Mouse (Mus musculus): ENCODE measurements around the gene Prg3.

The Prg3 gene

DNA sequence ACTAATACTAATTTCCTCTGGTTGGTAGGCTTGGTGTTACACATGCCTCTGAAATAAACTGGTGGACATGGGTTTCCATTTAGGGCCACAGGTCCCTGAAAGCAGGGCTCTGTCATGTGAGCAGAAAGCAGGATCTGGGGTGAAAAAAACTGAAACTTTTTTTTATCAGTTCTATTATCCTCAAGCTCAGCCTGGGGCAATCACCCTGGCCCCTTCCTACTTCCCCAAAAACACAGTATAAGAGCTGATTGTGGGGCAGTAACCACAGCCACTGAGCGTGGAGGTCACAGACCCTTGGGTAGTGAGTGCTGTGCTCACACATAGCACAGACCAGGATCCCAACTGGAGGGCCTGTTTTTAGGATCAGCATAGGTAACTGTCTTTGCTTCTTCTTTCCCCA lies at the start of gene Prg3:
TSS of gene Prg3 (plus strand) at position 286 of the 400 bp plus-strand sequence.
- no peak for DNase-seq

DNA sequence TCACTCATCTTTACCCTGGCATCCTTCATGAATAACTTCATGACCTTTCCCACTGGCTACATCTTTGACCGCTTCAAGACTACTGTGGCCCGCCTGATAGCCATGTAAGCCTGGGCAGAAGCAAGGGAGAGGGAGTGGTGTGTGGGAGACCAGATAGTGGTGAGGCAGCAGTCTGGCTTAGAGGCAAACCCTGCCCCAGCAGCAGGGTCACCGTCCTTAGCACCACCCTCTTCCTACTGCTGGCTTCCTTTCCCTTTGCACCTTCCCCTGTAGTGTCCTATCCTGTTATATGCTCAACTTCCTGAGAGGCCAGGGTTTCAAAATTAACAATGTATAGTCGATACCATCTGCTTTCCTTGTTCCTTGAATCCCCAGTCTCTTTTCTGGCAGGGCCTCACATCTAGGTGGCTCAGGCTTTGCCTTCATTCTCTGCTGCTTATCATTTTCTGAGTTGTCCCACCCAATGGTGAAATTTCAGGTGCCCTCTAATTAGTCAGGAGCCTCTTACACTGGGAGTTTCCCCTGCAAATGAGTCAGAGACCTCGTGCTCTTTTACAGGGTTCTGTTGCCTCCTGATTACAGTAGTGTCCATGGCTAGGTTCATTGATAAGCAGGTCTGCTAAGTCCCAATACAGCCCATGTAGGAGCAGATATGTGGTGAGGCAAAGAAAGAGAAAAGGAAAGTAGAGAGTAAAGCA lies 49.6 kb upstream of the Prg3 start:
- DNase-seq, result peak; percentile 31

DNA sequence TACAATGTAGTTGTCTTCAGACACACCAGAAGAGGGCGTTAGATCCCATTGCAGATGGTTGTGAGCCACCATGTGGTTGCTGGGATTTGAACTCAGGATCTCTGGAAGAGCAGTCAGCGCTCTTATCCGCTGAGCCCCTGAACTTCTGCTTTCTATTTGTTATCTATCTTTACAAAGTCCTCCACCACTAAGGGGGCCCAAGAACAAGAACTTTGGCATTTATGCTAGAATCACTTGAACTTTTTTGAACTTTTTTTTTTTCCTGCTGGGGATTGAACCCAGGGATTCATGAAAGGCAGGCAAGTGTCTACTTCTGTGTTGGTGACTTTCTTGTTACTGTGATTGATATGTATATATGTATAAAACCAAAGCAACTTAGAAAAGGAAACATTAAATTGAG lies 48.7 kb upstream of the Prg3 start:
- DNase-seq, result no peak

DNA sequence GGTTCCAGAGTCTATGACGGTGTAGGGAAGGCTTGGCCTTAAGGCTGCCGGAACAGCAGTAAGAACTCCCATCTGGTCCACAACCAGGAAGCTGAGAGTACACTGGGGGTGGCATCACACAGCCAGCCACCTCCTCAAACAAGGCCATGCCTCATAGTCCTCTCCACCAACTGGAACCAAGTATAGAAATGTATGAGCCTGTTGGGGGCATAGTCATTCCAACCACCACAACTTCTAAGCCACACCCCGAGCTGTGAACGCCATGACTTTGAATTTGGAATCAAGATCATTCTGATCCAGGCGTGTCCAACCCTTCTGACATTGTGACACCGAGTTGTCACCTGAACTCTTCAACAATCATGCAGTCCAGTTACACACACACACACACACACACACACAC lies 48.3 kb upstream of the Prg3 start:
- DNase-seq, result no peak

DNA sequence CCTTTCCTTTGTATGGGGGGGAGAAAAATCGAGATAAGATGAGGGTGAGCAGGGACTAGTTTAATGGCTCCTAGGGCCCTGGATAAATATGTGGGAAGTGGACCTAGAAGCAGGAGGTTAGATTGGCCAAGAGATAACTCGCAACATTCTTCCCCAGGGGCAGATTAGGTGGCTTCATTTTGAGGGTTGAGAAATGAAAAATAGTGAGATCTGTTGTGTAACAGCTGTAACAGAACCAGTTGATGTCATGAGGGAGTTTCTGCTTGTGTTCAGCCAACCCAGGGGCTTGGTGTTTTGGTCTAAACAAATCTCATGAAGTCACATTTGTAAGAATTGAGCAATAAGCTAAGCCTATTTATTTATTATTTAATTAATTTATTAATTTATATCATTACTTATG lies 46.7 kb upstream of the Prg3 start:
- no peak for DNase-seq

DNA sequence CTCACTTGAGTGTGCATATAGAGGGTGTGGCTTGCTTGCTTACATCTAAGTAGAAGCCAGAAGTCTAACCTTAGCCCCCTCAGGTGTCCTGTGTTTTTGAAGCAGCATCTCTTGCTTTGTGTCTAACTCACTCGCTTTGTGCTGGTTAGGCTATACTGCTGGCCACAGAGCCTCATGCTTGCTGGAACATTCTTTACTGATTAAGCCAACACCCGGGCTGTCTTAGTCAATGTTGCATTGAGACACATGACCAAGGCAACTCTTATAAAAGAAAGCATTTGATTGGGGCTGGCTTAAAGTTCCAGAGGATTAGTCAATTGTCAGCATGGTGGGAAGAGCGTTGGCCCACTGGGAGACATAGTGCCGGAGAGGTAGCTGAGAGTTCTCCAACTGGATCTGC lies 46.2 kb upstream of the Prg3 start:
- no peak for DNase-seq

DNA sequence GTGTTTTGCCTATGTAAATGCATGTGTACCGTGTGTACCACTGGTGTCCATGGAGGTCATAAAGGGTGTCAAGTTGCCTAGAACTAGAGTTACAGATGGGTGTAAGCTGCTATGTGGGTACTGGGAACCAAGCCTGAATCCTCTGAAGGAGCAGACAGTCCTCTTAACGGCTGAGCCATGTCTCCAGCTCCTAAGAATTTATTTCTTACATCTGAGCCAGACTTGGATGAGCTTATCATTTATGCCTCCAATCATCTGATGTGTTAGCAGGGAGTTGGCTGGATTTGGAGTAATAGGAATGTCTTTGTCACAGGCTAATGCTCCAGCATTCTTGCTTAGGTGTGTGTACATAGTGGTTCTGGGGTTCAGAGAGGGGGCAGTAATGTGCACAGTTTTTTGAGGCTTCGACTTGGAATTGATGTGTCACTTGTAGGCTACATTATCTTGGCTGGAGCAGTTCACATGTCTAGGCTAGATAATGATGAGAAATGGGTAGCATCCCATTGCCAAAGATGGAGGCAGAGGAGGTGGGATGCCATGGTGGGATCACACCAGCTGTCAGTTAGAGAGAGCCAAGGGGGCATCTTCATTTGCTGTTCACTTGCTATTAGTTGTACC lies 40.8 kb upstream of the Prg3 start:
- no peak for DNase-seq

DNA sequence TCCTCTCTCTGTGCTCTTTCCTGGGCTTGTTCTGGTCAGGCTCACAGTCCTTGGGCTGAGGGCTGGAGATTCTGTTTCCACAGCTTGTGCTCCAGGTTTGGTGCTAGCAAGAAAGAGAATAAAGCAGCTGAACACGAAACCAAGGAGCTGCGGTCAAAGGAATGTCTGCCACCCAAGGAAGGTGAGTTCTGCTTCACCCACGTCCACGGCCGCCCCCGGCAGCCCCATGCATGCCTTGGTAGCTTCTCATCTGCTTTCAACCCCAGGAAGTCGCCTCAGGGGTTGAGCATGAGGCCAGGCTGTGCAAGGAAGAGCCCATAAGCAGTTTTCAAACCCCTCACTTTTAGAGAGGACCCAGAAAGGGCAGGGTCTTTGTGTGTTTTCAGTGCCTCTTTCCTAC lies 39.8 kb upstream of the Prg3 start:
- DNase-seq, result no peak

DNA sequence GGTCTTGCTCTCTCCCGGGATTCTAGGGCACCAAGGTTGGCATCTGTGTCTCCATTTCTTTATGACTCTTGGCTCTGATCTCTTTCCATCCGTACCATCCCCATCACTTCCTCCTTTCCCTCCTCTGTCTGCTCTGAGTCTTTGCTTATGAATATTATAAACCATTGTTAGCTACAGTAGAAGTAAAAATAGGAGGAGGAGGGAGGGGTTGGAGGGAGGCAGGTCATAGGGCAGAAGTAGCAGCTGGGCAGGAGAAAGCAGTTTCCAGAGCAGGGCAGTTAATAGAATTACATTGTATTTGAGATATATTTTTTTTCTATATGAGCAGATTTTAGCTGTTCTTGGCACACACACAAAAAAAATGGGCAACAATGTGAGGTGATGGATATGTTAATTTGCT lies 39.3 kb upstream of the Prg3 start:
- no peak for DNase-seq

DNA sequence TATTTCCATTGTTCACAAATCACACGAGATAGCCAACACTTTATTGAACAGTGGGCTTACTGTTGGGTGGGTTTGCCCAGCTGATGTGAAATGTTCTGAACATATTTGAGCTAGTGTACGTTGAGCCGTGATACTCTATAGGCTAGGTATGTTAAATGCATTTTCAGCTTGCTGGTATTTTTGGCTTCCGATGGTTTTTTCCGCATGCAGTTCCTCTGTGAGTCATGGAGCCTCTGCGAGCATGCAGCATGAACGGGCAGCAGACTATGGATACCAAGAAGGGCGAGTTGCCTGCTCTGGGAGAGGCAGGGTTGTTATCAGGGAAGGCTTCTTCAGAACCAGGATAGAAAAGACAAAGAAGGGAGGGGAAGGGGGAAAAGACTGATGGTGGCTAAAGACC lies 37.0 kb upstream of the Prg3 start:
- no peak for DNase-seq

DNA sequence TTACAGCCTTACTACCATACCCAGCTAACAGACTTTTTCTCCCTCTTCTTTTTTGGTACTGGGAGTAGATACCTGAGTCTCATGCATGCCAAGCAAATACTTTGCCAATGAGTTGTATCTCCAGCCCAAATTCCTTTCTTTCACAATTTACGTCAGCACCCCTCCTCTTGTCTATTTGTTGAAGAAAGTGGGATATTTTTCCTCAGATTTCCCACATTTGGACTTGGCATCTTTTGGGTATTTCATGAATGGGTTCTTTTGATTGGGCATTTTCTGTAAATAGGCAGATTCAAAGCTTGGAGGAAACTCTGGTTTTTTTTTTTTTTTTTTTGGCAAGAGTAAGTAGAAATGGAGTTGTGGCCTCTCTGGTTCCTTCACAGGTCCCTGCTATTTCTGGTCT lies 35.8 kb upstream of the Prg3 start:
- DNase-seq, result no peak

DNA sequence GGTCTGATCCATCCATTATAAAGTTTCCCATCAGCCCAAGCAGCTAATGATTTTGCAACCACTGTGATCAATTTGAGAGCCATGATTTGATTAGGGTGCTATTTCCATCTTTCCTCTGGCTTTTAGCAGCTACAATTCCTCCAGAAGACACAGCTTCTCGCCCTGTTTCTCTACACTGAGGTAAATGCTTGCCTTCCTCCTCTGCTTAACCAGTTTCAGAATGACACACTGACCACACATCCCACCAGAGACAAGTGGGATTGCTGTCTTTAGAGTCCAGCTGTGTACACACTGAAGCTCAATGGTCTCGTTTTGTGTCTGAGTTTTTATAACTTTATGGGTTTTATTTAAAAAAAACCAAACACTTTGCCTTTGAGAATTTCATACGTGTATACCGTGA lies 35.3 kb upstream of the Prg3 start:
- DNase-seq, result no peak

DNA sequence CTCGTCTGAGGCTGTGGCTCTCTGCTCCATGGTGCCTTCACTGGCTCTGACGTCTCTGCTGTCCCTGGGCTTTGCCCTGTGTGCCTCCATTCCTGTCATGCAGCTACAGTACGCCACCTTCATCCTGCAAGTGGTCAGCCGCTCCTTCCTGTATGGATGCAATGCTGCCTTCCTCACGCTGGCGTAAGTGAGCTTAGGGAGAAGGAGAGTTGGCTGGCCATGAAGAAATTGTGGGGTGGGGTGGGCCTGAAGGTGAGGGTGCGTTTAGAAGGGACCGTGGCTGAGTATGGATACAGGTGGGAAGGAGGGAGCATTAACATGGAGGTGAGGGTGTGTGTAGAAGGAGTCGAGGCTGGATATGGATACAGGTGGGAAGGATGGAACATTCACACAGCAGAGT lies 32.6 kb upstream of the Prg3 start:
- no peak for DNase-seq

DNA sequence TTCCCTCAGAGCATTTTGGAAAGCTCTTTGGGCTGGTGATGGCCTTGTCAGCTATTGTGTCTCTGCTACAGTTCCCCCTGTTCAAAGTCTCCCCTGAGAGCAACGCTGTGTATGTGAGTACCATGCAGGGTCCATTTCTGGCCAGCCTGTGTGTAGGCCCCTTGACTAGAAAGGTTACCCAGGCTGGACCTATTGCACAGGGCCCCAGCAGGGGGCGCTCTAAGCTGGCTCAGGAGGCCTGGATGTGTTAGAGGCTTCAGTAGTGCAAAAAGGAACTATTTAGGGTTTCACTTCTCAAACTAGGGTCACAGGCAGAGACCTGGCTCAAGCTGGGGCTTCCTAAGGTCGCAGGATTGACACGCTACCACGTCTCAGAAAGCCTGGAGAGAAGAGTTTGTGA lies 31.7 kb upstream of the Prg3 start:
- DNase-seq, result peak; percentile 48

DNA sequence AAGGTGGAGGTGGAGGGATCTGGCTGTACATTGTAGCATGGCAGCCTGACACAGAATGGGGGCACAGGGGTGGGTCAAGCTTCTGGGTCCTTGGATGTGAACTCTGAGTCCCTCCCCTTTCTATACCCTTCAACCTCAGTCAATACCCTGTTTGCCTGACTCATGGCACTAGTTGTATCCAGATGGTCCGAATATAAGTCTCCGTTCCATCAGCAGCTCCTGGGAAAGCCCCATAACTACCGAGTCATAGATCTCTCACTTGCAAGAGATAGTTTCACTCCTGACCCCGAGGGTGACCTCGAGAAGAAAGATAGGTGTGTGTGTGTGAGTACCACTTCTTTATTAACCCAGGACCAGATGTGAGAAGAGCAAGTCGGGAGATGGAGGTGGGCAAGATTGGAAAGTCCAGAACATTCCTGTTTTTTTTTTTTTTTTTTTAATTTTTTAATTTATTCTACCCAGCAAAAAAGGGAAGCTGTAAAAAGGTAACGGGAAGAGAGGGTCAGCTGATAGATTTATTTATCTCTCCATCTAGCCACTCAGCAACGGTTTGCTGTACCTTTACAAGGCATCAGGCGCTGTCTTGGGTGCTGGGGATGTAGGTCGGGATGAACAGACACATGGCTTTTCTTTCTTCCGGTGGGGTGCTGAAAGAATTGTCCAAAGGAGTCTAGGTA lies 29.3 kb upstream of the Prg3 start:
- no peak for DNase-seq

DNA sequence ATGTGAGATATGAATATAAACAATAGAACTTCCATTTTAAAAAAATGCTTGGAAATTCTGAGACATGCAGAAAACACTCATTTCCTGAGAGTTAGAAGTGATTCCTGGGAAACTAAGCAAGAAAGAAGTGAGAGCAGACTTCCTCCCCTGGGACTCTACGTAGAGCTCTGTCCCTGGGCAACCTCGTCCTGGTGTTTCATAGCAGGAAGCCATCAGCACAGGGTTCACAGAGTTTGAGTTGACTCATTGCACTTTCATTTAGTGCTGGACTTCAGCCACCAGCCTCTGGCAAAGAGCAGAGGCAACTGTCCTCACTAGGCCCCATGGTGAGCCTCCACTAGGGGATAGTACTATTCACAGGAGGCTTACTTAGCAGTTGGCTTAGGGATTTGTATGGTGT lies 26.7 kb upstream of the Prg3 start:
- DNase-seq, result peak; percentile 80

DNA sequence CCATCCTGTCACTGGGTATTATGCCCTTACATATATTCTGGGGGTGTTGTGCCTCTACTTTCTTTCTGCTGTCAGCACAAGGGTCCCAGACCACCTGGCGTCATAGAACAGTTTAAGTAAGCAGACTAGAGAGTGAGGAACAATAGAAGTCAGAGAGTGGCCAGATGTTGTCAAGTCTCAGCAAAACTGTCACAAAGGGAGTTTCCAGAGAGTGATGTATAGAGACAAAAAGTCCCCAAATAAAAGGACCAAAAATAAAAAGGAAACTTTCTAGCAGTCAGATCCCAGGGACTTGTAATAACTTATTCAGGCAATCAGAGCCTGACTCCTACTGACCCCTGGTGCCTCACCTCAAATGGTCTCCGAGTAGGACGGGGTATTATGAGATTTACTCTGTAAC lies 26.1 kb upstream of the Prg3 start:
- DNase-seq, result no peak

DNA sequence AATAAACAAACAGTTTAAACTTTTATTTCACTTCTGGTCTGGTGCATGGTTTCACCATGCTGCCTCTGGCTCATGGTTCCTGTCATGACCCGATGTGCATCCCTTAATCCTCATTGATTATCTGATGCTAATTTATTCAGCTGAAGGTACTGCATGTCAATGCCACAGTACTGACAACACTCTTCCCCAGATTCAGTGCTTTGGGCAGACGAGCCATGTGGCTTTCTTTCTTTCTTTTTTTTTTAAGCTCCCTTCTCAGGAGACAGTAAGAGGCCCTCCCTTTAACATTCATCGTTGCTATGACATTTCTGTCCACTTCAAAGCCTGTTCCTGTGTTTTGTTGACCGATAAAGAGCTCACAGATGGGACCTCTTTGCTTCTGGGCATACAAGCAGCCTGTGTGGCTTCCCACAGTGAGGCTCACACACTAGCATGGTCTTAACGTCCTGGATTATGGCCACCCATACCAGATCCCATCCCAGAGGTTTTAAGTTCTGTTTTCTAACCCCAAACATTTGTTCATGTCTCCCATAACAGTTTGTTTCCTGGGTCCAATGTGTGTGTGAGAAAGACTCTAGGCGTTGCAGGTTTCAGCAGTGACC lies 25.0 kb upstream of the Prg3 start:
- DNase-seq, result no peak

DNA sequence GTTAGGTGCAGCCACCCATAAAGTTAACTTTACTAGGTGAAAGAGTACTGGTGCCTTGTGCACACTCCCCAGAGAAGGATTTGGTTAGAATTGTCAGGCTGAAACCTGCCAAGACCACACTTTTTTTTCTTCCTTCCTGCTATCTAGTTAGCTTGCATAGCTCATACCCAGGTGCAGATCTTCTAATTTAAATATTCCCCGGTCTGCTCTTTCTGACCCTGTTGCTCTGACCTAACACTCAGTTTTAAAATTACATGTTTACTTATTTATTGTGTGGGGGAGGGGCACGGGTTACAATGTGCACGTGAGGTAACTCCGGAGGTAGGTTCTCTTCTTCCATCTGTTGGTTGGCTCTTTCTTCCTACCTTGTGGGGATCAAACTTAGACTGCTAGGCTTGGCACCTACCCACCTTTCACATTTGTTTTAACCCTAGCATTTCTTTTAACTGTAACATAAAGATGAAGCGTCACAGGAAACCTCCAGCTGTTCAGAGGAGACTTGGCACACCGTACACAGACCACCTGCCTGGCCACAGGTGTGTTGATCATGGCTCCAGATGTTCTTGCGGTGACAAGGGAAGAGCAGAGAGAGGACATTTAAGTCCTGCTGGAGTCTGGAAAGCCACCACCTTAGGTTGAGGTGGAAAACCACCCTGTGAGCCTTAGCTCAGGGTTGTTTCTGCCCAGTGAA lies 23.8 kb upstream of the Prg3 start:
- DNase-seq, result no peak

DNA sequence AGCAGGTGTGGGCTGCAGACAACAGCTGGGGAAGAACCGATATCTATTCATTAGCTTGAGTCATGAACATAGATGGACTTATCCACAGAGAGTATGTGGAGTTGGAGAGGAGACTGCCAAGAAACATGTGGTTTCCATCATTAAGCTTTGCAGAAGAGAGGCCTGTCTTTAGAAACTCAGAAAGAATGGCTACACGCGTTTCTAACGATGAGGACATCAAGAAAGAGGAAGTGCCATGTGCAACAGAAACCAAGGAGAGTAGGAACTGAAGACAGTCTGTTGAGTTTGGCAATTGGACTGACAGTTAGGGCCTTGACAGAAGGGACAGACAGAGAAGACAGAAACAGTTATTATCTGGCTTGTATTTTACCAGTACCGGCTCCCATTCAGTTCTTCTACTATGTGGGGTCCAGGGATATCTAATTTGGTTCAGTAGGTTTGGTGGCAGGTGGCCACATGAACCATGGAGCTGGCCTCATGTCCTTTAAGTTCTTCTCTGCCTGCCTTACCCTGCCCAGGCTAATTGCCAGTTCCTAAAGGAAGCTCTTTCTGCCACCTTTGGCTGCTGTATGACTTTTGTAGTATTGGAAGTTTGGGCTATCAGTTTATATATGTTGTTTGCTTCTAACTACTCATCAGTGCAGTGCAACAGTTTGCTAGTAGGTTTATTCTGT lies 20.6 kb upstream of the Prg3 start:
- no peak for DNase-seq

DNA sequence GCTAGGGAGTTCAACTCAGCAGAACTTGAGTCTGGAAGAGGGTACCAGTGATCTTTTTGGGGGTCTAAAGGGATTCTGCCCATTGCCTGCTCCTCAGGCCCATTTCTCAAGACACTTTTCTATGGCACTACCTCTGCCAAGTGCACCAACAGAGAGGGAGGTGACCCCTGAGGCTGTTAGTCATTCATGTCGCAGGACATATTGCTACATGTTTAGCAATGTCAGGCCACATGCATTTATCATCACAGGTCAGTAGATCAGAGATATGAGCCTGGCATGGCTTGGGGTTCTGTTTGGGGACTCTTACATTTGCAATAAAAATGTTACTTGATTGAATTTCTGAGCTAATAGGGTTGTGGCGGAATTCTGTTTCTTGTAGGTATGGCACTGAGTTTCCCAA lies 12.4 kb upstream of the Prg3 start:
- no peak for DNase-seq

DNA sequence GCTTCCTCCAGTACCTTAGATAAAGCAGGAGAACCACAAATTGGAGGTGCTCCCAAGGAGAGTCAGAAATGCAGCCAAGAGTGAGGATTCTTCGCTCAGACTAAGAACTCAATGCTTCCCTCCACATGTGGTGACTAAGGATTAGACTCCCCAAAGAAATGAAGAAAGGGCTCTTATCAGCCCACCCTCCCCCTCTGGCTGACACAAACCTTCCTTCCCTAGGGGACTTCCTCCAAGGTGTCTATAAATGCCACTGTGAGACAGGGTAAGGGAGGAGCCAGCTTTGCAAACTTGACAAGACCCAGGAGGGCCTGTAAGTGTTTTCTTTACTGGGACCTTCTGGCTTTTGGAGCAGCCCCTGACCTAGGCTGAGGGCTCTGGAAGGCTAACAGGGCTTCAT lies 7.8 kb upstream of the Prg3 start, which contains the start of gene Prg2:
TSS of gene Prg2 (plus strand) at position 274 of the 400 bp plus-strand sequence.
- DNase-seq, result no peak

DNA sequence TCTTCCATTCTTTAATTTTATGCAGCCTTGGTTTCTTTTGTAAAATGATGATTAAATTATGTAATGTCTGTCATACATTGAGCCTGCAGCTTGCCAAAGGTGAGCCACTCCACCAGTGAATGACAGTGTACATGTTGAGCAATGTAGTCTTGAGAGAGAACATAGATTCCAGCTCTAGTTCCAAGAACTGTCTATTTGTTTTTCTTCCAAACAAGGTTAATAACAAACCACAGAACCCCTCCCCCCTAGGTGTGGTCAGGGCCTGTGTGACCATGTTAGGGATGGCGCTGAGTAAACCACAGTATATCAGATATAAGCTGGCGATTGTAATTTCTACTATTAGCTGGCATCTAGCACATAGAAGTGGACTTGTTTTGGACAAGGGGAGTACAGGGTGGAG lies 8.4 kb downstream of the Prg3 start:
- DNase-seq, result no peak

Measured in kidney, adult 9 months (tissue).